In the genomic region with DNA sequence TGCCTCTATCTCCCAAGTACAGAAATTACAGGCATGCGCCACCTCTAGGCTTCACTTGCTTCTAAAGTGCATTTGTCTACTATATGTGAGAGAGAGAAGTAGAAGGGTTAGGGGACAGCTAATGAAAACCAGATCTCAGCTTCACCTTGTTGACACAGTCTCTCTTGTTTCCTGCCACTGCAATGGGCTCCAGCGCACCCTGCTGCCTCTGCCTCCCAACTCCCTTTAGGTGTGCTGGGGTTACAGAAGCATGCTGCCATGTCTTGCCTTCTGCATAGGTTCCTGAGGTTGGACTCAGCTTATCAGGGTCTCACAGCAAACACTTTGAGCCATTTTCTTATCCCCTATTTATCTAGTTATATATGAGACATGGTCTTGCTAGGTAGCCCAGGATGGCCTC, we compare ENCODE assay signal across 29 mouse cellular contexts.
DNase-seq lines count a peak whose midpoint lies in the region; ATAC-seq and TF ChIP-seq lines count a peak whose summit lies in the region.
"Had no signal": no experiment of that assay in that cellular context is flagged by ENCODE, and none has a peak within 500 bp of the region (broad histone marks: within the 10 kb centered on the region; RNA-seq: fewer than 3 reads in every experiment).

No protein-coding gene starts in this region.

- no peaks in the 10 kb centered on the region for H3K27me3 ChIP-seq in liver, embryonic 12.5 days (replicated peaks)
- no peaks in the 10 kb centered on the region for H3K27me3 ChIP-seq in liver, embryonic 11.5 days (replicated peaks; ENCODE audit: control insufficient read depth, insufficient read depth, low read length)
- H3K27me3 ChIP-seq in thymus, adult 2 months (ENCODE audit: control insufficient read depth, insufficient read depth, low read length) = no peaks in the 10 kb centered on the region
- H3K27me3 ChIP-seq in CH12.LX (replicated peaks) = no peaks in the 10 kb centered on the region
- no peaks in the 10 kb centered on the region for H3K27me3 ChIP-seq in small intestine, adult 2 months (ENCODE audit: control insufficient read depth, insufficient read depth, low read length)
- no peaks in the 10 kb centered on the region for H3K27me3 ChIP-seq in midbrain, postnatal 0 days (ENCODE audit: insufficient read depth, low read length)
- H3K27me3 ChIP-seq: embryonic facial prominence, embryonic 13.5 days; forebrain, embryonic 12.5 days; forebrain, embryonic 15.5 days; heart, embryonic 12.5 days; heart, embryonic 15.5 days had no signal

- no peak overlapping the region for H3K9ac ChIP-seq in liver, embryonic 12.5 days
- no peak overlapping the region for H3K9ac ChIP-seq in liver, embryonic 11.5 days (ENCODE audit: low read depth, low read length)
- H3K9ac ChIP-seq in CH12.LX (ENCODE audit: insufficient read depth, low read depth) = no peak overlapping the region
- H3K9ac ChIP-seq in midbrain, postnatal 0 days (replicated peaks; ENCODE audit: low read length, poor library complexity, severe bottlenecking) = no peak overlapping the region
- H3K9ac ChIP-seq: embryonic facial prominence, embryonic 13.5 days; forebrain, embryonic 12.5 days; forebrain, embryonic 15.5 days; heart, embryonic 12.5 days; heart, embryonic 15.5 days; hindbrain, embryonic 14.5 days had no signal

- no peak for TF ChIP-seq POLR2A in thymus, adult 2 months (IDR thresholded peaks at IDR 0.05; ENCODE audit: control insufficient read depth, extremely low read depth, insufficient read depth, low read length, poor library complexity)
- TF ChIP-seq POLR2A in CH12.LX (IDR thresholded peaks at IDR 0.05; ENCODE audit: low read depth, low read length) = no peak
- TF ChIP-seq POLR2A in small intestine, adult 2 months (IDR thresholded peaks at IDR 0.05; ENCODE audit: low read depth, low read length) = no peak

- ATAC-seq in liver, embryonic 12.5 days = no peak
- no peak for ATAC-seq in liver, embryonic 11.5 days (replicated peaks; ENCODE audit: low FRiP score)
- no peak for ATAC-seq in midbrain, postnatal 0 days (ENCODE audit: low FRiP score)
- ATAC-seq: forebrain, embryonic 15.5 days had no signal

- H3K4me2 ChIP-seq in liver, embryonic 12.5 days = no peak overlapping the region
- H3K4me2 ChIP-seq in liver, embryonic 11.5 days = no peak overlapping the region
- H3K4me2 ChIP-seq in CH12.LX (ENCODE audit: insufficient read depth, low read depth, poor library complexity, severe bottlenecking) = no peak overlapping the region
- H3K4me2 ChIP-seq in midbrain, postnatal 0 days (ENCODE audit: low read depth, low read length, poor library complexity, severe bottlenecking) = no peak overlapping the region
- H3K4me2 ChIP-seq: embryonic facial prominence, embryonic 13.5 days; forebrain, embryonic 12.5 days; forebrain, embryonic 15.5 days; heart, embryonic 12.5 days; heart, embryonic 15.5 days; hindbrain, embryonic 14.5 days had no signal

- no peak for DNase-seq in liver, embryonic 11.5 days (ENCODE audit: low spot score)
- no peak for DNase-seq in thymus, adult 2 months
- no peak for DNase-seq in thymus, postnatal 10 days (ENCODE audit: low spot score in 2 of 2)
- no peak for DNase-seq in CH12.LX (ENCODE audit: extremely low read depth)
- DNase-seq in midbrain, postnatal 0 days (ENCODE audit: low spot score) = no peak
- DNase-seq in adrenal gland, adult 2 months = no peak
- DNase-seq: adrenal gland, adult 8-10 months; adrenal gland, postnatal 25 days; B cell, adult 2 months; cerebellum, adult 11-12 months; cerebellum, adult 8-10 months; cerebellum, postnatal 10 days; cerebellum, postnatal 36 days; embryo, embryonic 11 days; gastrocnemius, postnatal 25 days; heart, adult 18-20 months; heart, postnatal 10 days; heart, postnatal 36 days had no signal

- H3K27ac ChIP-seq in liver, embryonic 12.5 days = 0 out of 2 replicates have a peak overlapping the region, but pooled peaks have one; percentile 25
- no peak overlapping the region for H3K27ac ChIP-seq in liver, embryonic 11.5 days (ENCODE audit: low read depth, low read length)
- peak overlapping the region; percentile 29; the same call in 1 of the 2 replicates for H3K27ac ChIP-seq in thymus, adult 2 months (ENCODE audit: control insufficient read depth, insufficient read depth, low read length)
- H3K27ac ChIP-seq in CH12.LX (ENCODE audit: insufficient read depth, low read depth) = no peak overlapping the region
- 0 out of 2 replicates have a peak overlapping the region, but pooled peaks have one; percentile 26 for H3K27ac ChIP-seq in small intestine, adult 2 months (ENCODE audit: insufficient read depth, low read depth, low read length)
- no peak overlapping the region for H3K27ac ChIP-seq in midbrain, postnatal 0 days (ENCODE audit: low read depth, low read length)
- H3K27ac ChIP-seq: embryonic facial prominence, embryonic 10.5 days; embryonic facial prominence, embryonic 13.5 days; forebrain, embryonic 12.5 days; forebrain, embryonic 15.5 days; heart, embryonic 15.5 days; hindbrain, embryonic 10.5 days; hindbrain, embryonic 14.5 days had no signal

- no peak overlapping the region for H3K4me3 ChIP-seq in liver, embryonic 12.5 days
- no peak overlapping the region for H3K4me3 ChIP-seq in liver, embryonic 11.5 days (ENCODE audit: low read depth, low read length)
- H3K4me3 ChIP-seq in thymus, adult 2 months (ENCODE audit: control insufficient read depth, insufficient read depth, low read length) = no peak overlapping the region
- H3K4me3 ChIP-seq in CH12.LX (replicated peaks in 1 of 3; ENCODE audit: low read depth in 2 of 3, low read length in 2 of 3, poor library complexity in 1 of 3) = no peak overlapping the region
- no peak overlapping the region for H3K4me3 ChIP-seq in small intestine, adult 2 months (ENCODE audit: low read depth, low read length)
- H3K4me3 ChIP-seq in midbrain, postnatal 0 days (ENCODE audit: low read depth, low read length) = no peak overlapping the region
- H3K4me3 ChIP-seq: embryonic facial prominence, embryonic 10.5 days; embryonic facial prominence, embryonic 13.5 days; erythroblast, embryonic 14.5 days; forebrain, embryonic 12.5 days; forebrain, embryonic 15.5 days; heart, embryonic 12.5 days; heart, embryonic 15.5 days; hindbrain, embryonic 10.5 days had no signal

- TF ChIP-seq RAD21 in CH12.LX (IDR thresholded peaks at IDR 0.05; ENCODE audit: low read depth, low read length) = no peak; the same call in none of the 2 replicates

- no peaks in the 10 kb centered on the region for H3K79me2 ChIP-seq in CH12.LX (replicated peaks; ENCODE audit: control insufficient read depth, extremely low read depth, insufficient read depth, poor library complexity, severe bottlenecking)

- peaks cover 35% of the 10 kb centered on the region for H3K4me1 ChIP-seq in liver, embryonic 12.5 days
- peaks cover 28% of the 10 kb centered on the region for H3K4me1 ChIP-seq in liver, embryonic 11.5 days (replicated peaks; ENCODE audit: control insufficient read depth, insufficient read depth, low read length)
- H3K4me1 ChIP-seq in thymus, adult 2 months (replicated peaks; ENCODE audit: control insufficient read depth, insufficient read depth, low read length) = peaks cover 63% of the 10 kb centered on the region
- H3K4me1 ChIP-seq in CH12.LX (ENCODE audit: control insufficient read depth in 1 of 2, insufficient read depth in 2 of 2) = peaks cover 15 to 39% of the 10 kb centered on the region in 2 experiments
- peaks cover 24% of the 10 kb centered on the region; the same call in 1 of the 2 replicates for H3K4me1 ChIP-seq in small intestine, adult 2 months (ENCODE audit: control insufficient read depth, insufficient read depth, insufficient read length, low read length)
- no peaks in the 10 kb centered on the region for H3K4me1 ChIP-seq in midbrain, postnatal 0 days (ENCODE audit: insufficient read depth, low read length)
- H3K4me1 ChIP-seq: forebrain, embryonic 12.5 days; forebrain, embryonic 15.5 days had no signal

- no peaks in the 10 kb centered on the region for H3K36me3 ChIP-seq in liver, embryonic 12.5 days
- H3K36me3 ChIP-seq in liver, embryonic 11.5 days (ENCODE audit: control insufficient read depth, insufficient read depth, low read length) = no peaks in the 10 kb centered on the region
- H3K36me3 ChIP-seq in thymus, adult 2 months (ENCODE audit: control insufficient read depth, insufficient read depth, low read length) = no peaks in the 10 kb centered on the region
- H3K36me3 ChIP-seq in CH12.LX (replicated peaks in 1 of 2; ENCODE audit: control insufficient read depth in 1 of 2, insufficient read depth in 1 of 2, low read length in 1 of 2) = no peaks in the 10 kb centered on the region
- no peaks in the 10 kb centered on the region for H3K36me3 ChIP-seq in small intestine, adult 2 months (ENCODE audit: control insufficient read depth, insufficient read depth, low read length)
- H3K36me3 ChIP-seq in midbrain, postnatal 0 days (ENCODE audit: insufficient read depth, low read length) = no peaks in the 10 kb centered on the region; the same call in 1 of the 2 replicates
- H3K36me3 ChIP-seq: embryonic facial prominence, embryonic 10.5 days; embryonic facial prominence, embryonic 13.5 days; forebrain, embryonic 12.5 days; forebrain, embryonic 15.5 days; heart, embryonic 12.5 days; heart, embryonic 15.5 days; hindbrain, embryonic 10.5 days had no signal

- no peak for TF ChIP-seq EP300 in CH12.LX (IDR thresholded peaks at IDR 0.05; ENCODE audit: low read length)

- in situ Hi-C loops in CH12.LX (cut with MboI; ENCODE audit: low pct_ligation_motif_present, low pct_unique_long_range_greater_than_20kb, low sequenced_read_pairs) = no loop called here

- no peak for TF ChIP-seq CTCF in thymus, adult 2 months (IDR thresholded peaks at IDR 0.05; ENCODE audit: borderline replicate concordance, control insufficient read depth, extremely low read depth, insufficient read depth, low read length, poor library complexity)
- no peak for TF ChIP-seq CTCF in CH12.LX (conservative IDR thresholded peaks at IDR 0.05 in 1 of 2, IDR thresholded peaks at IDR 0.05 in 1 of 2; ENCODE audit: low read depth in 2 of 2, low read length in 2 of 2)
- no peak for TF ChIP-seq CTCF in small intestine, adult 2 months (IDR thresholded peaks at IDR 0.05; ENCODE audit: extremely low read depth, insufficient read length, insufficient replicate concordance, low read depth, low read length)
- TF ChIP-seq CTCF in midbrain, postnatal 0 days (IDR thresholded peaks at IDR 0.05) = no peak

- dilution Hi-C loops in CH12.LX (cut with MboI; ENCODE audit: extremely low pct_ligation_motif_present, extremely low pct_unique_long_range_greater_than_20kb, low sequenced_read_pairs) = no loop called here

- no peaks in the 10 kb centered on the region for H3K9me3 ChIP-seq in liver, embryonic 12.5 days (replicated peaks)
- no peaks in the 10 kb centered on the region for H3K9me3 ChIP-seq in liver, embryonic 11.5 days (ENCODE audit: control insufficient read depth, low read length)
- H3K9me3 ChIP-seq in CH12.LX (replicated peaks; ENCODE audit: low read length) = no peaks in the 10 kb centered on the region
- H3K9me3 ChIP-seq in midbrain, postnatal 0 days (ENCODE audit: low read length) = no peaks in the 10 kb centered on the region
- H3K9me3 ChIP-seq: embryonic facial prominence, embryonic 10.5 days; embryonic facial prominence, embryonic 13.5 days; forebrain, embryonic 12.5 days; forebrain, embryonic 15.5 days; heart, embryonic 12.5 days; heart, embryonic 15.5 days; hindbrain, embryonic 10.5 days had no signal

- WGBS in liver, embryonic 12.5 days (ENCODE audit: insufficient replicate concordance) = 58% methylated on average over 2 of the region's 2 CpGs
- 75% methylated on average over 2 of the region's 2 CpGs for WGBS in liver, embryonic 11.5 days
- WGBS in thymus, adult 2 months = 87% methylated on average over 2 of the region's 2 CpGs
- 88% methylated on average over 2 of the region's 2 CpGs for WGBS in small intestine, adult 2 months
- 100% methylated on average over 2 of the region's 2 CpGs for WGBS in midbrain, postnatal 0 days

Comparison
In these comparisons a context has a peak if more than half of its experiments do, and no peak if none do; other contexts are left out.
1. H3K27ac ChIP-seq: peak in liver, embryonic 12.5 days (single experiment), thymus, adult 2 months (single experiment) and small intestine, adult 2 months (single experiment); none in liver, embryonic 11.5 days (single experiment), CH12.LX (single experiment) and midbrain, postnatal 0 days (single experiment).